Mouse (Mus musculus) CD8-positive naive resting alpha-beta T cell, adult 2 months (primary cell): ENCODE measurements at regions not wholly inside any gene's neighbourhood (a gene's known extent, or its start where the extent isn't known, plus 50 kb on each side); places are given as distances from the start of the nearest gene placed in this dataset.

Experiments used
- DNase-seq, 2 experiments: peaks; one replicate each; pipeline ENCODE4 v3.0.0; 2022; ENCODE audit warnings: low read depth in 2 of 2, low spot score in 2 of 2

DNA sequence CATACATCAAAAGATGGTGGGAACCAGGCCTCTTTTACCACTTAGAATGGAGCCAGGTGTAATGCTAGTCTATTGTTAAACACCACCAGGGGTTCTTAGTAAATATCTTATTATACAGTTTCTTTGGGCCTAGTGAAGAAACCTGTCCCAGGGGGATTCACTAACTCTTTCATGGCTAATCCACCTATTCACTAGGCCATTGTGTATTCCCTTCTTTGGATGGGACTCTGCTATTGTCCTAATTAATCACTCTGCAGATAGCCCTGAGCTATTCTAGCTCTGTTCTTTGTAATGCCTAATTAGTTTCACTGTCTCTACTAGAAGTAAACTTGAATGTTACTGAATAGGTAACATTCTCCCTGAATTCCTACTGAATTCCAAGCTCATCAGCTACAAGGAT, 107.6 kb upstream of the Ahr start:
- no peak for DNase-seq

DNA sequence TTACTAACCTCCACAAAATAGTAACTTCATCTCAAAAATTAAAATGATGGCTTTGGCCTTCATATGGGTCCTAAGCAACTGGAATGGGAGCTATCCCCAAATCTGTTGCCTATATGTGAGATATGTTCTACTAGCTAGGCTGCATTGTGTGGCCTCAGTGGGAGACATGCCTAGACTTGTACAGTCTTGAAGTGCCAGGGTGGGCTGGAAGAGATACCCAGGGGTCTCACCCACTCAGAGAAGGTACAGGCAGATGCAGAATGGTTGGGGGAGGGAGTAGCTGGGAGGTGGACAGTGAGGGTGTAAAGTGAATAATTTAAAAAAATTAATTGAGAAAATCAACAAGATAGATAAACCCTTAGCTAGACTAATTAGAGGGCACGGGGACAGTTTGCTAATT, 106.9 kb upstream of the Ahr start:
- no peak for DNase-seq

DNA sequence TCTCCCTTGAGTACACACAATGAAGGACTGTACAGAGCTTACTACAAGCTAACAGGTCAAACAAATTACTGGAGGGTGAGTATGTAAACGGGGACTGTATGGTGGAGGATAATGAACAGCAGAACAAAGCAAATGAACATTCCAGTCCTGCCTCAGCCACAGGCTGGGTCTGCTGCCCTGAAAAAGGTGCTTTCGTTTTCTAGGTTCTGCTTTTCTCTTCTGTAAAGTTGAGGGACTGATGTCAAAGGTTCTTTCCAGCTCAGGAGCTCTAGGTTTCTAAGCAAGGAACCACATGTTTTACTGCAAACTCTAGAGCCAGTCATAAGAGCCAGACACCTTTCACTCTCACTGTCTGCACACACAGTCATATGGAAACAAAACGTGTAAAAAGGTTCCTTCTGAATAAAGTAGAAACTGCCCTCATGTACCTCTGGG, 106.1 kb upstream of the Ahr start:
- DNase-seq, result no peak

DNA sequence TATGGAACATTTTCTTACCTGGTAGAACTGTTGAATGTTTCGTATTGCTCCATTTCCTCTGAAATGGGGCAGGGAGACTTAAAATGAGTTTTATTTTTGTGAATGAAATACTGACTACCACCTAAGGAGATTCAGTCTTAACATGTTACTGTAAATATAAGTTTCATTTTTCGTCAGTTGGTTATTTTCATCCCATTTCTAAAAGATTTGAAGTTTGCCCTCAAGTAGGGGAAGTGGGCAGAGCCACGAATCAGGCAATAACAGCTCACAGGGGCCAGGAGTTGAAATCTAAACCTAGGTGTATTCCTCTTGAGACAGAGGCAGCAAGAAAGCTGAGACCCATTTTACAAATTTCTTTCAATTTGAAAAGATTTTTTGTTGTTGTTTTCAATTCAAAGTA, 88.6 kb upstream of the Ahr start:
- no peak for DNase-seq

DNA sequence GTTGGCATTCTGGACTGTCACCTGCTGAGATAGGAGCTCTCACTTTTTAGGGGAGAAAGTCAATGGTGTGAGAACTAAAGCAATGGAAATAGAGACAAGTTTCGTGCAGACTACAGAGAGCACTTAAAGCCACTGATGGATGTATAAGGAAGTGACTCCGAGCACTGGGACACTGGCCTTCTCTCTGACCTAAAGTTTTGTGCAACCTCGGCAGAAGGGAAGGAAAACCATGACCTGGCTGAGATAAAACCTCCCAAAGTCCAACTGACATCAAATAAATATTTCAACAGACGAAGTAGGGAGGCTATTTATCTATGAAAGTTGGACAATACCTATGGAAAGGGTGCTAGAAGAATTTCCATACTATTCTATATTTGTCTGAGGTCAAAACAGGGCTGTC, 80.0 kb upstream of the Ahr start:
- no peak for DNase-seq

DNA sequence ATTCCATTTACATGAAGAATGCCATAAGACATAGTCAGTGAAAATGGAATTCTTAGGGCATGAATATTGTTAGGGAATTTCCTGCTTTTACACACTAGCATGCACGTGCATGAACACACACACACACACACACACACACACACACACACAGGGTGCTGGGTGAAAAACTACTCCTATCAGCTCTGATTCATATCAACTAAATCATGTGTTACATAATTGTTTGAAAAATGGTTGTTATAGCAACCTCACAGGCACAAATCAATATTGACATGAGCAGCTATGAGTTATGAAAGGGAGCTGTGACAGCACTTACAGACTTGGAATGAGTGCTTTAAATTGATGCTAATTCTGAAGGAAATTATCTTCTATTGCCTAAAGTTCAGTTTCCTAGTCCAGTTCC, 72.8 kb upstream of the Ahr start:
- no peak for DNase-seq

DNA sequence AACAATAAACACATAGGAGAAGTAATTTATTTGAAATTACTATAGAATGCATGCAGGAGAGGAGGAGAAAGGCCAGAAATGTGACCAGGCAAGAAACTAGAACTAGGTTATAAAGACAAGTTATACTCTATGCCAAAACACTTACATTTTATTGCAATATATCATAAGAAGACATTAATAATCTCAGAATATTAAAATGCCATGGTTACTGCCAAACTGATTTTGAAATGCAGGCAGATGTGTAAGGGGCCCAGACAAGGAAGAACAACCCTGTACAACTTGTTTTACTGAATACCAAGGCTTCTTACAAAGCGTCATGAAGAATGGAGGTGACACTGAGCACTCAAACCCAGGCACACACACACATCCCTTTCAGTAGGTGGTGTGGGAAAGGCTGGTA, 68.9 kb upstream of the Ahr start:
- DNase-seq, result no peak

DNA sequence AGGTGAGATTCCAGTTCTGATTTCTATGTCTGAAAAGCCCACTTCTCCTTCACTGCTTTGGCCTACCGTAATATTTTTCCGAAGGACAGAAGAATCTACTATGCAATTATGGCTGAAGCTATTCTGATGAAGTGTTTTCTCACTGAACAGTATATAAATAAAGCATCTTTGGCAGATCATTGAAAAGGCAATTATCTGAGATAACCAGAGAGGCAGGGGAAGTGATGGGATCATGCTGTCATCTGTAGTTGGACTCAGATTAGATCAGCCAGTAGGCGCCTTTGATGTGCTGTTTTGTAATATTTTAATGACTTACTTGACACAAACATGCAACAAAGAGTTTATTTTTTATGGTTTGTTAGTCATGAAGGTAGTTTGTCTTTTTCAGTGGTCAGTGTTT, 67.8 kb upstream of the Ahr start:
- no peak for DNase-seq

DNA sequence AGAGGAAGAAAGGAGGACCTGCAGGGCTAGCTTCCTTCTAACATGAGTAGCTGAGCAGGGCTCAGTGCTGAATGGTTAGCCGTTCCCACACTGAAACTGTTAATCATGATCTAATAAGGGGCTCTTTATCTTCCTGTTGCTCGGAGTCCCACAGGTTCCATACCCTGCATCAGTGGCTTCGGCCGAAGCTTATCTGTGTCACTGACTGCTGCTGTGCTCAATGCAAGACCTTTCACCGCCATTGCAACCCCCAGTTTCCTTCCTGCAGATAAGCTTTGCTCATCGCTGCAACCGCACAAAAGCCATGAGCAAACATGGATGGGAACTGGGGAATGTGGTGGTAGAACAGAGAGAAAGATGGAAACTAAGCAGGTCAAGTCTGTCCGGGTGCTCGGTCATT, 63.5 kb upstream of the Ahr start:
- no peak for DNase-seq

DNA sequence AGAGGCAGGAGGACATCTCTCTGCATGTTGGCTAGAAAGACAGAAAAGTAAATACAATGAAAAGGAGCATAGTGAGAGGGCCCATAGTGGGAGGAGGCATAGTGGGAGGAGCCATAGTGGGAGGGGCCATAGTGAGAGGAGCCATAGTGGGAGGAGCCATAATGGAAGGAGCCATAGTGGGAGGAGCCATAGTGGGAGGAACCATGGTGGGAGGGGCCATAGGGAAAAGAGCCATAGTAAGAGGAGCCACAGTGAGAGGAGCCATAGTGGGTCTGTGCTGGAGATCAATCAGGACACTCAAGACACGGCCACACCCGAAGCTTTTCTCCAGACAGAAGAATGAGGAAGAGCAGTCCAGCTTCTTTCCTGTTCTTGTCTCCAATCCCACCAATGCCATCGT, 58.0 kb upstream of the Ahr start:
- DNase-seq, result no peak
